Mouse (Mus musculus): Measurements from ENCODE around the gene Fggy.

Gene Fggy

DNA sequence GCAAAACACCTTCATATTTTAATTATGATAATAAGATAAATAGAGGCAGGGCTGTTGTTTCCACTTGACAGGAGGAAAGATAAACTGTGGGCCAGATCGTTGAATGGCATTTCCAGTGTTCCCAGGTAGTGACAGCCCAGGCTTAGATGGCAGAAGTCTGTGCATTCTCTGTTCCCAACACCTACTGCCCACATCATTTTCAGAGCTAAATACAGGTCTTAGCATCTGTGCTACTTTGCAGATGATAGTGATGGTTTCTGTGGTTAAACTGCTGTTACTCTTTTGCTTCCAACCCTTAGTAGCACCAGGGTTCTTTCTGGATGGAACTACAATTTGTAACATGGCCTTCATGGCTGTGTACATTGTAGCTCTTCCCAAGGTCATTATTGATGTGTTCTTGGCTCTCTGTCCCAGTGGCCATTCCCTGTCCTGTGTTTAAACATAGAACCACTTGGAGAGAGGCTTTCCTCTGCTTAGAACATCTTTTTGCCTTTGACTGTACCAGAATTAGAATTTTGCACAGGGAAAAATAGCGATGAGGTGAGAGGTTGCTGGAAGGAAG lies 31.5 kb downstream of the Fggy start:
- in situ Hi-C loops (cut with MboI, MseI), result no loop called here

- in situ Hi-C loops (cut with MboI, MseI), result no loop called here
Measured at GRCm38 (mm10) chr4:95590878-95591277, 33.6 kb downstream of the Fggy start.

DNA sequence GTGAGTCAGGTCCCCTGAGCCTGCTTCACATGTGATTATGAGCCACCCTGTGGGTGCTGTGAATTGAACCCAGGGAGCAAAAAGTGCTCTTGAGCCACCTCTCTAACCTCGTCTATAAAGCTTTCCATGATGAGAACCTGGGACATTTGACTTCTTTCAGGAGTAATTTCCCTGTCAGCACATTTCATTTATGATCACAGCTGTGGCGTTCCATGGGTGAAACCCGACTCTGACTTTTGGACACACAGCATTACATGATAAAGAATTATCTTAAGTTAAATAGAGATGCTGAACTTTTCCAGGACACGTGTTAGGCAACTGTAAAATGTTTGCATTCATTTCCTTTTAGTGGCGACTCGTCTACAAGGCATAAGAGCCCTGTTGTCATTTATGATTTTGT lies 39.9 kb downstream of the Fggy start:
- in situ Hi-C loops (cut with MboI, MseI), result no loop called here

DNA sequence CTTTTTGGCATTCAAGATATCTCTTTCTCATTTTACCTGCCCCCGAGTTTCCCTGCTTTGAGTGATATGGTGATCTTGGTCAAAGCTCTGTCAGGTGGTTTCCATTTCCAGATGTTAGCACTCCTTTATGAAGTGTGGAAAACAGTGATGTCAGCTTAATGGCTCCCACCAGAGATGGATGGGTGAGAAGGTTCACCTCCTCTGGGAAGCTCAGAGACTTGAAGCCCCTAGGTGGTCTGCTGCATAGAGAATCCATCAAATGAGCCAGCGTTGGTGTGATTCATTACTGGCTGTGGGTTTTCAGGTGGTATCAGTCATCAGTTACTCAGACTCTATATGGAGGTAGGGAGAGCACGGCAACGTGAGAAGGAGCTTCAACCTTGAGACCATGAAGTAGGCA lies 44.5 kb downstream of the Fggy start:
- in situ Hi-C loops (cut with MboI, MseI), result loop anchor here (10.0 kb wide), 1 partner anchor 1903 kb away; no protein-coding TSS in a partner anchor

DNA sequence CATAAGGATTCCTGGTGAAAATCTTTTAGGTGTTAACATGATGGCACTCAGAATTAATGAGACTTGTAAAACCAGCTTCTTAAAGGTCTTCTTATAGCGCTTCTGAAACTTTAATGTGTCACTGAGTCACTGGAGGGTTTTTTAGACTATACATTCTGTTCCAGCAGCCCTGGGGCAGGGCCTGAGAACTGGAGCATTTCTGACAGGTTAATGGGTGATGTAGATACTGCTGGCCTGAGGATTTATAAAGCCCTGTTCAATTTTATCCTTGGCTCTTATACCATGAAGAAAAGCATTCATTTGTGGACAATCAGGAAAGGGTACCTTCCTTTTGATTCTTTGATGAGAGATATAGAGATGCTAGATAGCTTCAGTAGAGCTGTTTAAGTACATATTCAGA lies 45.9 kb downstream of the Fggy start:
- in situ Hi-C loops (cut with MboI, MseI), result loop anchor here (10.0 kb wide), 1 partner anchor 1902 kb away; no protein-coding TSS in a partner anchor

DNA sequence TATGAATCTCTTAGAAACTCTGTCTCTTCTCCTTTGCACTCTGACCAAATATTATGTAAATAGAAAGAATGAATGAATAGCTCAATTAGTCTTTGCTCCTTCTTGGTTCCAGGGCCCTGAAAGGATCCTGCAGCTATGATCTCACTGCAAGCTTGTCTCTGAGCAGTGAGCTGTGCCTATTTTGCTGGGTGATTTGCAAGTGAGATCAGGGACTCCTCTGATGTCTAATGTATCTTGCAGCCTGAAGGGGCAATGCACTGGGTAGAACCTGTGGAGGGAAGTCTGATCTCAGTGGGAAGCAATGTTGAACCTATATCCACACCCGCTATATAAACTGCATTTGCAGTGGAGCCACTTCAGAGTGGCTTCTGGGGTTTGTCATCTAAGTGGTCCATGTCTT lies 53.4 kb downstream of the Fggy start:
- in situ Hi-C loops (cut with MboI, MseI), result no loop called here

- in situ Hi-C loops (cut with MboI, MseI), result no loop called here
Measured at GRCm38 (mm10) chr4:95611390-95611789, 54.1 kb downstream of the Fggy start.

- in situ Hi-C loops (cut with MboI, MseI), result no loop called here
Measured at GRCm38 (mm10) chr4:95621046-95621445, 63.7 kb downstream of the Fggy start.

- in situ Hi-C loops (cut with MboI, MseI), result no loop called here
Measured at GRCm38 (mm10) chr4:95624696-95625095, 67.4 kb downstream of the Fggy start.

DNA sequence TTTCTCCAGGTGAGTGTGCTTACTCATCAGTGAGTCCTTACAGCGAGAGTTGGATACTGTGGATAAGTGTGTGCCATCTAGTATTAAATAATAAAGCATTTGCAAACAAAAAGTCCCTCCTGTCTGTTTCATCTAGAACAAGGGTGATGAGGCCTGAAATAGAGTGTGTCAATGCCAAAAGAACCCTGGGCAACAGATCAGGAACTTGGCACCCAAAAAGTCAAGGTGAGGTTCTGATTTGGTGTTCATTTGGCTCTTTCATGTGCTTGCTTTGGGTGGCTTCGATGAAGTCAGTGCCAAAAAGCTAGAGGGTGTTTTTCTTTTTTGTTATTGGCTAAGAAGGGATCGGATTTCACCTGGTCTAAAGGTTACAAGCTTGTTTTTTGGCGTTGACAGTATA lies 68.3 kb downstream of the Fggy start:
- in situ Hi-C loops (cut with MboI, MseI), result no loop called here

DNA sequence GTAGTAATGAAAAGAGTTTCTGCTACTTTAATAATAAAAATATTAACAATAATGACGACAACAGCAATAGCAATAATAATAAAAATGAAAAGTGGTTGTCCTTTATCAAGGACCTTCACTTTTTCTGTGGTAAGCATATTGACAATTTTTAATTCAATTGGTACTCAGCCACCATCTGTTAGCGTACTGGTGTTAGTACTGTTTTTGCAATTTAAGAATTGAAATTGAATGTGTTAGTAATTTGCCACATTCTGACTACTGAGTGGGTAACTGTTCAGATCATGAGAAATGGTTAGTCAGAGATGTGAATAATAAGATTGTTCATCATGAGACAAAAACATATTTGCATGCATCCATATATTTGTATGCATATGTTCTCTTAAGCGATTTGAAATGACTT lies 68.9 kb downstream of the Fggy start:
- in situ Hi-C loops (cut with MboI, MseI), result no loop called here

GRCm38 (mm10) chr4:95634903-95635302 lies 77.6 kb downstream of the Fggy start:
- in situ Hi-C loops (cut with MboI, MseI), result no loop called here

GRCm38 (mm10) chr4:95636937-95637749 lies 79.8 kb downstream of the Fggy start:
- in situ Hi-C loops (cut with MboI, MseI), result no loop called here

- in situ Hi-C loops (cut with MboI, MseI), result no loop called here
Measured at GRCm38 (mm10) chr4:95638063-95638462, 80.8 kb downstream of the Fggy start.

- in situ Hi-C loops (cut with MboI, MseI), result no loop called here
Measured at GRCm38 (mm10) chr4:95640831-95641230, 83.5 kb downstream of the Fggy start.

- in situ Hi-C loops (cut with MboI, MseI), result no loop called here
Measured at GRCm38 (mm10) chr4:95644048-95644447, 86.7 kb downstream of the Fggy start.

- in situ Hi-C loops (cut with MboI, MseI), result no loop called here
Measured at GRCm38 (mm10) chr4:95648801-95649551, 91.7 kb downstream of the Fggy start.

GRCm38 (mm10) chr4:95649552-95649905 lies 92.2 kb downstream of the Fggy start:
- in situ Hi-C loops (cut with MboI, MseI), result no loop called here

DNA sequence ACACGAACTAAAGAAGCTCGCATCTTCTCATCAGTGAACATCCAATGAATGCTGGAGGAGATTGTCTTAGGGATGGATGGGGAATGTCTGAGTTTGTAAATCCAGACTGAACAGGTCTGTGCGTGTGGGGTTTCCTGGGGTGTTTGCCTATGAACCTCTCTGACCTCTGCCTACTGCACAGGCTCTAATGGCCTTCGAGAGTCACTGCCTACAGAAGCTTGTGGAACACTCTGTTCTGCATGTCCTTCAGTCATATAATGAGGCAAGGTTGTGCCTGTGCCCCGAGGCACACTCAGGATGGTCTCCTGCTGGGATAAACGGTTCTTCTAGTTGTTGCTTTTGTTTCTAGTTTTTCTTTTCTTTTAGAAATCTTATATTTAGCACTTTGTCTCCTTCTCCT lies 92.7 kb downstream of the Fggy start:
- in situ Hi-C loops (cut with MboI, MseI), result no loop called here

DNA sequence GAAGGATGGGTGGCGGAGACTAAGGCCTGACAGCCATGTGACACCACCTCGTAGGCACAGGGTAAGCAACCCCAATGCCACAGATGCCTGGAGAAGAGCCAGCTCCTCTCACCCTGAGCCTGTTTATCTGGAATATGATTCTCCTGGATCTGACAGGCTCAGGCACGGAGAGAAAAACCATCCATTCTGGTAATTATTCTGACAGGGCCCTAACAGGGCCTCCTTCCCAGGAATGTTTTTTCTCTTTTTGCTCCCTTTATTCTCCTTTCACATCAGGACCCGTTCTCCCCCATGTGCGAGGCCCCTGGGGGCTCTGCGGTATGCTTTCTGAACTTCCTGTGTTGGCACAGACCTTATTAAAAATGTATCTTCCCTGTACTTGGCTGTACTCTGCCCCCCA lies 94.7 kb downstream of the Fggy start:
- in situ Hi-C loops (cut with MboI, MseI), result no loop called here

DNA sequence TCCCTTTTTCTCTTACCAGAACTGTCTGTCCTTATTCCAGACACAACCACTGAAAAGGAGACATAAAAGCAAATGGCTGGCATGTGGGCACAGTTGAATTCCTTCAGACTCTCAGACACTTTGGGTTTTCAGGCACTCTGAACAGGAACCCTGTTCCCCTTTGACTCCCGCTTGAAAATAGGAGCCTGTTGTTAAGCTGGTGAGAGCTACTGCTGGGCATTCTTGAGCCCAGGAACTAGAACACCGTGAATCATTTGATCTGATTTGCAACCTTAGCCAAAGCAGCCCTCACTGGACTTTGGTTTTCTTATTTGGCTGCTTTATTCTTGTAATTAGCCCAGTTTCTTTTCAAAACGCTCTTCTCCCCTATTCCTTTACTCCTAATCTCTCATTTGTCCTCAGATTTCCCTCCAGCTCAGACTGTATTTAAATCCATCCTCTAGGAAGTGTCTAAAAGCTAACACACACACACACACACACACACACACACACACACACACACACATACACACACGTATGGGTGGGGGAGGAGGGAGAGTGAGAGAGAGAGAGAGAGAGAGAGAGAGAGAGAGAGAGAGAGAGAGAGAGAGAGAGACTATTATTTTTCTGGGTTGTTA lies 96.1 kb downstream of the Fggy start:
- in situ Hi-C loops (cut with MboI, MseI), result no loop called here

- in situ Hi-C loops (cut with MboI, MseI), result no loop called here
Measured at GRCm38 (mm10) chr4:95653913-95654301, 96.6 kb downstream of the Fggy start.
